Mouse (Mus musculus) c-Kit-positive CD71-positive TER-119-positive erythroid progenitor cells, embryonic 14.5 days (primary cell): ENCODE results near the gene Rab5b.

Experiments
- DNase-seq: peaks from one replicate; pipeline ENCODE4 v3.0.0-alpha.2; 2013; ENCODE audit warnings: low spot score

Gene Rab5b

DNA sequence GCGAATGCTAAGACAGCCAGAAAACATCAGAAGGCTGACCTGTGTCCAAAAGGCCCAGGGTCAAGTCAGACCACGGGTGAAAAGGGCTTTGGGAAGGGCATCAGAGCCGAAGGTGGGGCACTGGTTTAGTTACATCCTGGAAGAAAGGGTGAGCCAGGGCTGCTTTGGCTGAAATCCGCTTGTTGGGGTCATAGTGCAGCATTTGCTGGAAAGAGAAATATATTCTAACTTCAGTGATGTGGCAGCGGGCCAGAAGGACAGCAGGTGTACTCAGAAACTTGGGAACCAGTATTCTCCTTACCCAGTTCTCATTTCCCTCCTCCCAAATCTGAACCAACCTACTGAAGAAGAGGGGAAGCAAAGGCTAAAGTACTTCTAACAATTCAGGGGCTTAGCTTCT is 2.9 kb upstream of the Rab5b start:
- DNase-seq = no peak

DNA sequence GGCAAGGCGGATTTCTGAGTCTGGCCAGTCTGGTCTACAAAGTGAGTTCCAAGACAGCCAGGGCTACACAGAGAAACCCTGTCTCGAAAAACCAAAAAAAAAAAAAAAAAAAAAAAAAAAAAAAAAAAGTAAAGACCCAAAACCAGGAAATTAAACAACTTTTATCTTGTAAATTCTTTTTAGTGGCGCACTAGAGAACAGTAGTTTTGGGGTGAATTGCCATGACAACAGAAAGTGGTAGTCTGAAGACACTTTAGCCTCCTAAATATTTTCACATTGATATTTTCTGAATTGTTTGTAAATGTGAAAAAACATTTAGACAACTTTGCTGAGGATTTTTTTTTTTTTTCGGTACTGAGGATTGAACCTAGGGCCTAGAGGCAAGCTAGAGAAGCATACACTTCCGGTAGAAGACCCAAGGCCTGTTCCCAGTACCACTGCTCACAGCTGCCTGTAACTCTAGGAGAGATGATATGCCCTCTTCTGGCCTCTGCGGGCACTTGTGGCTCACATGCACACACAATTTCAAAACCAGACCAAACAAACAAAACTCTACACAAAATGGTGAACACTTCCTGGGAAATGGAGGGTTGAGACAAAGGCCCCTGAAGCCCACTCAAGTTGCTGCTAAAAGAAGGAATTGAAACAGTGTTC is 1.1 kb upstream of the Rab5b start:
- DNase-seq = no peak

DNA sequence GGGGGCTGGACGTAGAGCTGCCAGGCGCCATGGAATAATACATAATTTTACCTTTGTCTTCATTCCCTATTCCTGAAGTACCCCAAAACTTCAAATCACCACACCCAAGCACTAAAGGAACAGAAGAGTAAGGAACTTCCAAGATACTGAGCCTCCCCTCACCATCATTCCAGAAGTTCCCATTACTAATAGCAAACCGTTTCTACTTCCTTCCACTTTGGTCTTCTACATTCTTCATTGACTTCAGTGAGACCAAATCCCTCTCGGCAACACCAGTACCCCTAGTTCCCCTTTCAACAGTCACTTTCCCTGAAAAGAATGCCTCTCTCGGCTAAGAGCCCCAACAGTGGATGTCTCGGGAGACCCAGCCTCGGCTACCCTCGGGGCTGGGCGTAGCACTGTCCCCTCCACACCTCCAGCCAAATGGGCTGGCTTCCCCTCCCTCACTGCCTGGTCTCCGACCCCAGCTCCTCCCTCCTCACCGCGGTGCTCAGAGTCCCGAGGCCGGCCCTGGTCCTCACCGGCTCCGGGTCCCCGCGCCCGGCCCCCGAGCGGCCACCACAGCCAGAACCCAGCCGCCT is 563 bp downstream of the Rab5b start:
- no peak for DNase-seq

DNA sequence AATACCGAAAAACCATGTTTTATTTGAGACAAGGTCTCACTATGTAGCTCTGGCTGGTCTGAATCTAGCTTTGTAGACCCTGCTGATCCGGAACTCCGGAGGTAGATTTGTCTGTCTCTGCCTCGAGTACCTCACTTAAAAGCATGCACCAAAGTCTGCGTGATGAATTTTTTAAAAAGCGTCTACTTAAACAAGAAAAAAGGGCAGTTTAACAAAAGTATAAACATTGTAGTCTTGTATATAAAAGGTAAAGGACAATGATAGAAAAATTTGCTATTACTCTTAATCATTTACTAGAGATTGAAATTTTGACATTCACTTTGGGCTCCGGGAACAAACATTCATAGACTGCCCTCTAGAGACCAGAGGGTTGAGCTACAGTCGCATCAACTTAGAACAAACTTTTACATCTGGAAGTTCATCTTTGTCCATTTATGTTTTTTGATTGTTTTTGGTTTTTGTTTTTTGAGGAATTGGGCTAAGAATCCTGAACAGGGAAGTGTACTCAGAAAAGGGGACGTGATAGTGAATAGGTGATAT is 21.5 kb downstream of the Rab5b start:
- DNase-seq = peak; percentile 68

DNA sequence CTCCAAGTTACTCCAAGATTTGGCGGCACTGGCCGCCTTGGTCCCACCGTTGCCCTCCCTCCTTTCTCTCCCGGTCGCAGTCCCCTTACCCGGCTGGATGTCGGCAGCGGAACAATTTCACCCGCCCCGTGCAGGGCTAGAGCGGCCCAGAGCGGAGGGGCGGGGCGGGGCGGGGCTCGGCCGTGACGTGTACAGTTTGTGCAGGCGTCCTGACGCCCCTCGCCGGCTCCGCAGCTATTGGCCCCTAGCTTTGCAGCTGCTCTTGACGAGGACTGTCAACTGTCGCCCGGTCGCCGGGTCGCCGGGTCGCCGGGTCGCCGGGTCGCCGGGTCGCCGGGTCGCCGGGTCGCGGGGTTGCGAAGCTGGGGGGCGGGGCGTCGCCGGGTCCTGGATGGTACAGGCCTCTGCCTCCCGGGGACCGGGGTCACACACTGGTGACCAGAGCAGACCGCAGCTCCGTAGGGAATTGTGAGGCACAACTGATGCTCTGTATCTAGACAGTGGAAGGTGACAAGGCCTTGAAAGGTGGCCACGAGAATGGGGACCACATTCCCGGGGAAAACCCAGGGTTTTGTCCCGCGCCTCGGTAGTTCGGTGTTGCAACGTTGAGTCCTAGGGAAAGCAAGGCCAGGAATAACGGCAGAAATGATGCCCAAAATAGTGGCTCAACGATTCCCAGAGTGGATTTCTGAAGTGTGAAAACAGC is 22.1 kb downstream of the Rab5b start, which contains the start of gene Suox:
Gene Suox, minus strand, starts transcription at position 311 of the 706 bp plus-strand sequence.
- peak; percentile 70 for DNase-seq

DNA sequence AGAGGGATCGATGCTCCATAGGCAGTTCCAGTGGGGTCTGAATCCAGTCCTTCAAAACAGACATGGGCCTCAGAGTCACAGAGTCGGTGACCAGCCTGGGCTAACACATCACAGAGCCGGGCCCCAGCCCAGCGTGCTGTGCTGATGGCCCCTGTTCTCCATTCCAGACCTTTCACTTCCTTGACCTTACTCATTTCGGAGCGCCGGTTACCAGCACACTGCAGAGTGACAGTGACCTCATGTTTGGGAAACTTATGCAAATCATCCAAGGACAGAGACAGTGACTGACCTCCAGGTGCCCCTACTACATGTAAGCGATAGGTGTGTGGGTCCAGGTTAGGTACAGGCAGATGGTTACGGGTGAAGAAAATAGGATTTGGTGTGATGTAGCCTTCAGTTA is 24.9 kb downstream of the Rab5b start:
- DNase-seq = no peak

DNA sequence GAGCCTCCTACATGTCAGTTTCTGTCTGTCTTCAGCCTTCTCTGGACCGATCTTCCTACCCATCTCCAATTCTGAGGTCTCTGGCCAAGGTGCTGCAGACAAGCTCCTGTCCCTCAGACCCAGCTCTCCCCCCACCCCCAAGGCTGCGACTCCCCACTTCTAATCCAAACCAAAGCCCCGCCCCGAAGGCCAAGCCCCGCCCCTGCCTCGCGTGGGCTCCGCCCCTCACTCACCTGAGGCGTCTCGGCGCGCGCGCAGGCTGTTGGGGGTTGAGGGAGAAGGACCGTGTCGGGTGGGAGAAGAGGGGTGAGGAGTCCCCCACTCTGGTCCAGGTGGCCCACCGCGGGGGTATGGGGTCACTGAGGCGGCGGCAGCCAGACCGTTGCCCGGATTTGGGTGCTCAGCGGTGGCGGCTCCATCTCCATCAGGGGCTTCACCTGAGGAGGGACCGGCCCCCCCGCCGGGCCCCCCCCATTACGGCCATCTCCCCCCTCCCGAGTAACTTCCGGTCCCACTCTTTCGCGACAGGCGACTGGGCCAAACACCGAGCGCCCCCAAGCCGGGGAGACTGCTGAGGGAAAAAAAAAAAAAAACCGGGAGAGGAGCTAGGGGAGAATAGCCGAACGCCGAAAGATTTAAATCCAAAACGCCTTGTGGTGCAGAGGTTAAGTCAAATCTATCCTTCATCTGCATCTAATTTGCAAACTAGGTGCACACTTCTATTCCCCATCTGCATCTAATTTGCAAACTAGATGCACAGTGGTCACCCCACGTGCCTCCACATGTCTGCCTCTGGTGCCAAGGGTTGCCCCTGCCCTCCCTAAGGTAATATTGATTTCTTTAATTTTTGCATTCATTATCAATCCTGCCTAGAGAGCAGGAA is 27.0 kb downstream of the Rab5b start:
- DNase-seq = no peak

DNA sequence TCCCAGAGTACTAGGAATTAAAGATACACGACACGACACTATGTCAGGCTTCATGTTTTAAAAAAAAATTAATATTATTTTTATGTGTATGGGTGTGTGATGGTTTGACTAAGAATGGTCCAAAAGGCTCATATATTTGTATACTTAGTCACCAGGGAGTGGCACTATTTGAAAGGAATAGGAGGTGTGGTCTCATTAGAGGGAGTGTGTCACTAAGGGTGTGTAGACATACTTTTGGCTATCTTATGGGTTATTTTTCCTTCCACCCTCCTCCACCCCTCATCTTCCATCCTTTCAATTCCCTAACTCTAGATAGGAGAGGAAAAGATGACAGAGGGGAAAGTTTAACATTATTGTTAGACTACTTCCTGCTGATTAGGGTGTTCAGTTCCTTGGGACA is 30.3 kb downstream of the Rab5b start:
- DNase-seq = no peak

DNA sequence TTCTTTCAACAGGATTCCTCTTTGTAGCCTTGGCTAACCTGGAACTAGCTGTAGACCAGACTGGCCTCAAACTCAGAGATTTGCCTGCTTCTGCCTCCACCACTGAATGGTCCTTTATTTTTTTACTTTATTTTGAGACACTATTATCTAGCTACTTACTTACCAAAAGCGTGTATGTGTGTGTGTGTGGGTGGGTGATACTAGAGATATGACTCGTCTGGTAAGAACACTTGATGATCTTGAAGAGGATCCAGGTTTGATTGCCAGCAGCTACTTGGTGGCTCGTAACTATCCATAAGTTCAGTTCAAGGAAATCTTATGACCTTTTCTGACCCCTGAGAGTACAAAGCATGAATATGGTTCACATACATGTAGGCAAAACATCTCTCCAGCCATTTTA is 30.8 kb downstream of the Rab5b start:
- no peak for DNase-seq

DNA sequence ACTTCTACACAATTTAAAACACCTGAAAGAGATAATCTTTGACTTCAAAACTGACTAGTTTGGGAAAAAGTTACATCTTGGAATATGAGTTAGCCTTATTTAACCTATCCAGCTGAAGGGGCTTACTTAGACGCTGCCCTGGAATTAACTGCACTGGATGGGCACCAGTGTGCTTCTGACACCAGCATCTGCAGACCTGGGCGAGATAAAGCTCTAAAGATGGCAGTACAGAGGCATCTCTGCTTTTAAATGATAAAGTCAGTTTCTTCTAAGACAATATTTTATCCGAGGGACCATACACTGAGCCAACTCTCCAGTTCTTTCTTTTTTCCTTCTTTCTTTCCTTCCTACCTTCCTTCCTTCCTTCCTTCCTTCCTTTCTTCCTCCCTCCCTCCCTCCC is 31.3 kb downstream of the Rab5b start:
- peak; percentile 66 for DNase-seq

DNA sequence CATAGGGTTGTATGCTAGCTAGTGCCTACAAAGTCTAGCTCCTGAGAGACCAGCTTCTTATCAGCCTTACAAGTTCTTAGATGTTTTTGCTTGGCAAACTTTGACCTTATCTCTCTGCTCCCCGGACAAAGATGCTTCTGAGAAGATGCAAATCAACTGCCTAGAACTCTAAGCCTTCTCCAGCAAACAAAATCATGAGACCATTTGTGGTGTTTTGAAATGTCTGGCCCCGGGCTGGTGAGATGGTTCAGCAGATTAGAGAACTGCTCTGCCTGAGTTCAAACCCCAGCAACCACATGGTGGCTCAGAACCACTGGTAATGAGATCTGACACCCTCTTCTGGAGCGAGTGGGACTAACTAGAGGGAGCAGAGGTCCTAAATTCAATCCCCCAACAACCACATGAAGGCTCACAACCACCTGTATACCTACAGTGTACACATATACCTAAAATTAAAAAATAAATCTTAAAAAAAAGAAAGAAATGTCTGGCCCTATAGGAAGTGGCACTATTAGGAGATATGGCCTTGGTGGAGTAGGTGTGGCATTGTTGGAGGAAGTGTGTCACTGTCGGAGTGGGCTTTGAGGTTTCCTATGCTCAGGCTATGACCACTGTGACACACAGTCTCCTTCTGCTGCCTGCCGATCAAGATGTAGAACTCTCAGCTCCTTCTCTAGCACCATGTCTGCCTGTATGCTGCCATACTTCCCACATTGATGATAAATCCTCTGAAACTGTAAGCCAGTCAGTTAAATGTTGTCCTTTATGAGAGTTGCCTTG is 32.4 kb downstream of the Rab5b start:
- DNase-seq = no peak

DNA sequence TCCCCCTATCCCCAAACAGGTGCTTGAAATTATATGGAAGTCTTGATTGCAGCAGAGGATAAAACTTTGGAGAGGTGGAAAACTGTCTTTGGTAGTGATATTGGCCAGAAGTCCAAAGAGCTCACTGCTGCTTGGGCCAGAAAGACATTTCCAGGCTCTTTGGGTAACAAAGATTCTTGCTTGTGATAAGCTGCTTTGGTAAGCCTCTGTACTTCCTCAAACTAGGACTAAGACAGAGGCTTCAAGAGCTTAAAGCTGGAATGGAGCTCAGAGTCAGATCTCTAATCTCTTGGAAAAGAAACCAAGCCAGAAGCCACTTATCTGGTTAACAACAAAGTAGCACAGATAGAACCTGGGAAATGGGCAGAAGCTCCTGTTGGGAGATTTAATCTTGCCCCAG is 33.6 kb downstream of the Rab5b start:
- DNase-seq = no peak

DNA sequence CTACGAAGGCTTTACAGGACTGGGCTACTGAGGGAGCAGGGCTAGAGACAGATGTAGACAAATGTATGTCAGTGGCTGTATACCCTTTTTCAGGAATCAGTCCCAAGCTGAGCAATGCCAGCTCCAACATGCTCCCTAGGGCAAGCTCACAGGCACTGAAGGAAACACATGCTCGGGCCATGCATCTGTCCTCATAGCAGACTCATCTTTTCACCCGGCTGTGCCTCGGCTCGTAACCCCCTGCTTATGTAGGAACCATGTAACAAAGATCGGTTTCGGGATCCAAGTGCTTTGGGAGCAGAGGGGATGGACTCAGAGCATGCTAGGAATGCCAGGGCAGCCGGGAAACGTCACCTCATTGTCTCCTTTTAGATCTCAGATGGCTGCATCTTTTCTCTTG is 36.6 kb downstream of the Rab5b start:
- DNase-seq = no peak

DNA sequence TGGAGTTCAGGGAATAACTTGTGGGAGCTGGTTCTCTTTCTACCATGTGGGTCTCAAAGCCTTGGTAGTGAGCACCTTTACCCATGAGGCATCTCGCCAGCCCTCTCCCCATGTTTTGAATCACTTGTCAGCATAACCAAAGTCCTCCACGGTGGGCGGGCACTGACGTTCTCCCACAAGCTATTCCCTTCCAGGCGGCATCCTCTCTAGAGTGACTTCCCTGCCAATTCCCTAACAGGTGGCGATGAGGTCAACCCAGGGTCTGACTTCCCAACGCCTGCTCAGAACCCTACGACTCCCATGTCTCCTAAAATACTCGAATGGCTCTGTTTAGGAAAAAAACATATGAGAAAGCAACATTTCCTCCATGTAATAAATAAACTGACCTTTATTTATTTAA is 38.2 kb downstream of the Rab5b start:
- no peak for DNase-seq

DNA sequence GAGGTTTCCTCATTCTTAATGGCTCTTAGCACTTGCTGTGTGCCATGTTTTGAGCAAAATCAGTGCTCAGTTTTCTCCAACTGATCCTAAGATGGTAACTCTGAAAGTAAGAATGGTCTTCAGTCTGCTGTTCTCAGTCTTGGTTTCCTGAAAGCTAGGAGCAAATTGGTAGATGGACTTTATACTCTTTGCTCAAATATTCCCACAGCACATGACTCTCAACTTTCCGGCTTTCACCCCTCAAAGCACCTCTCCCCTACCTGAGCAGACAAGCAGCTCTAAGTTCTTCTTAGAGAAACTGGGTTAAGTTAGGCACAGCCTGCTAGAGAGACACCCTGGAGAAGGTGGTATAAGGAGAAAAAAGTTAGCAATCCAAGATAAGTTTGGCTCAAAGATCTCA is 39.3 kb downstream of the Rab5b start:
- DNase-seq = no peak

DNA sequence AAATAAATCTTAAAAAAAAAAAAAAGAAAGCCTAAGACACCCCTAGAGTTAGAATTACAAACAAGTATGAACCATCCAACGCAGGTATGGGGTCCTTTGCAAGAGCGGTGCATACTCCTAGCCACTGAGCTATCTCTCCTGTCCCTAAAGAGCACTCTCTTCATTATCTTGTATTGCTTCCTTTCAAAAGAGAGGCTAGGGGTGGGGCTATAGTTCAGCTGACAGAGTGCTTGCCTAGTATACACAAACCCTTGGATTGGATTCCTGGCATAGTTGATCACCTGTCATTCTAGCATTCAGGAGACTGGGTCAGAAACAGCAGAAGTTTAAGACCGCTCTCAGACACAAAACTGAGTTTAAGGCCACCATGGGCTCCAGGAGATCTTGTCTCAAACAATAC is 40.8 kb downstream of the Rab5b start:
- DNase-seq = no peak

DNA sequence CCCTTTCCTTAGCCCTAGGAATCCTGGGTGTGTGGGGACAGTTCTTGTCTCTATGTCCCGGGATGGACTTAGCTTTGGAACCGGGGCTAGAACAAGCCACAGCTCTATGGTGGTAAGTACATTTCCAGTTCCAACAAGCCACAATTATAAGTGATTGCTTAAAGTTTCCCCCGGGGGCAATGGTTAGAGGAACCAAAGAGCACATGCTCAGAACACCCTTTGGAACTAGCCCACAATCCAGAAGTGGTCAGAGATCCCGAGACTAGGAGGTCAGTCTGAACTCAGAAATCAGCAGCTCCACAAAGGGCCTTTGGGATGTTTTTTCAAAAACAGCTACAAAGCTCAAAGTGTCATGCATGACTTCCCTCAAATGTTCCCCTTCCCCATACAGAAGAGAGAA is 42.2 kb downstream of the Rab5b start:
- DNase-seq = no peak

DNA sequence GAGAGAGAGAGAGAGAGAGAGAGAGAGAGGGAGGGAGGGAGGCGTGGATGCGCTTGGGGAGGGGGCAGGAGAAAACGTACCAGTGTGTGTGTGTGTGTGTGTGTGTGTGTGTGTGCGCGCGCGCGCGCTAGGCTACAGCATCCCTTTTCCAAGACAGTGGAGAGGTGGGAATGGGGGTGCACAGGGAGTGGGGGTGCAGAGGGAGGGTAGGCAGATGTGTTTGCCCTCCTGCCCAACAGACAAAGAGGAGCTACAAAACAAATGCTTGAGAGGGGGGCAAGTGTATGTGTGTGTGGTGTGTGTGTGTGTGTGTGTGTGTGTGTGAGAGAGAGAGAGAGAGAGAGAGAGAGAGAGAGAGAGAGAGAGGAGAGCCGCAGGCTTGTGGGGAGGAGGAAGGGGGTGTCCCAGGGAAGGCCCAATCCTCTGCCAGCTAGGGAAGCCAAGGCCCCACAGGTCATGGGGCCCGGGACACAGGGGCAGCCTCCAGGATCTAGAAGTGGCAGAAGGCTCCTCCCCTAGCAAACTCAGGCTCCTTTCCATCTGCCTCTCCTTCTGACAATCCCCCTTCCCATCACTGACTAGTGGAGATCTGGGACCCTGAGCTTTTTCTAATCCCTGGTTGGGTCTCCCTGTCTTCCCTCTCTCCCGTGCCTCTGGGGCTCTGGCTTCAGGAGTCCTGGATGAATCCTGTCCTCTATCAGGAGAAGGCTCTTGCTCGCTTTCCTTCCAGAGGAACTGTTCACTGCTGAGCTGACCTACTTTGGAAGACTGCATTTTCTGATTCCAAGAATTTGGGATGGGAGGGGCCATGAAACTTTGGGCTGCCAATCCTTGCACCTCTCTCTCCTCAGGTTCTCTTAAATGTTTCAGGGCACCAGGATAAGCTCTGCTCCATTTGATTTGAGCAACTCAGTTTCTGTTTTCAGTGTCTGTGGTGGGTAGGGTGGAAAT is 49.6 kb downstream of the Rab5b start:
- DNase-seq = no peak

DNA sequence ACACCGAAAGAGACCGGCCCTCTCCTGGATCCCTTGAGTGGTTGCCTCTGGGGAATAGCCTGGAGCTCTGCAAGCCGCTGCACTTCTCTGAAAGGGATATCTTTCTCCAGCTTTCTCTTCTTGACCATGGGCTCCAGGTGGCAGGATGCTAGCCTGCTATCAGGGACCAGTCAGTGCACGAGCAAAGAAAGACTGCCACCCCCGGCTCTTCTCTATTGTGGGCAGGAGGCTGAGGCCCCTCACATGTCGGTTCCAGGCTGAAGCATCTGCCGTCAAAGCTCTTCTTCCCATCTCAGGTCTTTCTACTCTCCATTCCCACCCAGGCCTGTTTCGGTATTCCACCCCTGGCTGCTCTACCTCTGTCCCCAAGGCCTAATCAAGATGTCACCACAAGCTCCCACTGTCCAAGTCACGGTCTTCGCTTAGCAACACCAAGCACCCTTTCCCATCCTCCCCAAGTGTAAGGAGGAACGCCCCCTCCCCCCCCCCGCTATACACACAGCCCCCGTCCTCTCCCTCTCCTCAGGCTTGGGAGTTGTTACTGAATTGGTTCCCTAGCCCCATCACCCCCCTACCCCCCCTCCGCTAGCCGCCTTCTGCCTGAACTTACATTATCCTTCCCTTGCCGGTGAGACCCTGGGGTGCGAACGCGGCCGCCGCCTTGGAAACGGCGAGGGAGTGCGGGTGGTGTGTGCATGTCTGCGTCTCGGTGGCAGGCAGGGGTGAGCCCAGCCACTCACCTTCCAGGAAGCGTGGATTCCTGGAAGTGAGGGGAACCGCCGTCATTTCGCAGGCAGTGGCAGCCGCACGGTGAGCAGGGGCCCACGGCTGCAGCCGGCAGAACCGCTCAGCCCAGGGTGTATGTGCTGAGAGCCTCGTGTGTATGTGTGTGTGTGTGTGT is 50.7 kb downstream of the Rab5b start, which contains the start of gene Ikzf4:
Gene Ikzf4, minus strand, starts transcription at position 881 of the 901 bp plus-strand sequence.
- no peak for DNase-seq
